ENCODE assay signal across 18 mouse cellular contexts in the genomic region with DNA sequence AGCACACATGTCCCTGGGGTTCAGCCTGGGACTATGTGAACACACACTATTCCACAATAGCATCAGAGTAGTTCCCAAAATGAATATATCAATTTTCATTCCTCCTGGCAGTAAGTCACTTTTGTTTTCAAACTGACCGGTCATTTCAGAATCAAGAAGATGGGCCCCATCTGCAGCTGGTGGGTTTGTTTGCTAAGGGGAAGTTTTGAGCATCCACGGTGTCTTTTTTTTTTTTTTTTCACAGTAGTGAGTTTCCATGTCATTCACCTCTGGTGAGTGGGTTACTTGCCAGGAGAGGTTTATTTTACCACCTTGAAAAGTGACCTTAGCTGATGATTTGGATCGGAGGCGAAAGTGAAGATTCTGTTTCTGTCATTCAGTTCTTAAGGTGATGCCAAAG.
"Had no signal": no experiment of that assay in that cellular context is flagged by ENCODE, and none has a peak within 500 bp of the region (broad histone marks: within the 10 kb centered on the region; RNA-seq: fewer than 3 reads in every experiment).

No protein-coding gene starts in this region.

- DNase-seq: lung, adult 18-20 months; lung, embryonic 14.5 days; lung, postnatal 10 days; lung, postnatal 4 days; midbrain, embryonic 14.5 days; retina, postnatal 1 day; right cerebral cortex, adult 18-20 months; right cerebral cortex, postnatal 25 days; right cerebral cortex, postnatal 4 days; spleen, adult 18-20 months; thymus, adult 18-20 months; thymus, postnatal 14 days; thymus, postnatal 36 days had no signal

- H3K9me3 ChIP-seq: midbrain, embryonic 10.5 days; midbrain, embryonic 12.5 days; neural tube, embryonic 13.5 days; neural tube, embryonic 15.5 days had no signal

- H3K36me3 ChIP-seq: midbrain, embryonic 10.5 days; midbrain, embryonic 12.5 days had no signal

- H3K4me1 ChIP-seq: midbrain, embryonic 10.5 days; midbrain, embryonic 12.5 days; neural tube, embryonic 13.5 days; neural tube, embryonic 15.5 days had no signal

- H3K27me3 ChIP-seq: midbrain, embryonic 12.5 days; neural tube, embryonic 13.5 days; neural tube, embryonic 15.5 days had no signal

- H3K9ac ChIP-seq: lung, embryonic 14.5 days; midbrain, embryonic 12.5 days; neural tube, embryonic 13.5 days; neural tube, embryonic 15.5 days had no signal

- H3K27ac ChIP-seq: midbrain, embryonic 10.5 days; midbrain, embryonic 12.5 days; neural tube, embryonic 13.5 days; neural tube, embryonic 15.5 days had no signal

- H3K4me3 ChIP-seq: midbrain, embryonic 10.5 days; midbrain, embryonic 12.5 days; myocyte; neural tube, embryonic 13.5 days; neural tube, embryonic 15.5 days had no signal

- H3K4me2 ChIP-seq: lung, embryonic 14.5 days; midbrain, embryonic 12.5 days; neural tube, embryonic 13.5 days; neural tube, embryonic 15.5 days had no signal
